ENCODE assay signal across 8 mouse cellular contexts in genomic region chrX:158921838-158922450, GRCm38 (mm10).
DNase-seq lines count a peak whose midpoint lies in the region; ATAC-seq and TF ChIP-seq lines count a peak whose summit lies in the region.

No protein-coding gene starts in this region.

- no peak overlapping the region for H3ac ChIP-seq in myocyte (ENCODE audit: control insufficient read depth, insufficient read length)

- no peak for TF ChIP-seq EP300 in stomach, postnatal 0 days (optimal IDR thresholded peaks at IDR 0.05)

- no peak overlapping the region for H3K27ac ChIP-seq in intestine, postnatal 0 days (ENCODE audit: low read depth, low read length)
- H3K27ac ChIP-seq in intestine, embryonic 16.5 days (ENCODE audit: low read length), result no peak overlapping the region
- no peak overlapping the region for H3K27ac ChIP-seq in limb, embryonic 13.5 days
- no peak overlapping the region for H3K27ac ChIP-seq in stomach, postnatal 0 days (replicated peaks)

- no peak for ATAC-seq in intestine, postnatal 0 days
- ATAC-seq in intestine, embryonic 16.5 days, result no peak
- no peak; the same call in 1 of the 2 replicates for ATAC-seq in limb, embryonic 13.5 days (ENCODE audit: low FRiP score, low read depth)
- no peak for ATAC-seq in stomach, postnatal 0 days (ENCODE audit: low FRiP score, low TSS enrichment)

- no peak for TF ChIP-seq POLR2A in myocyte (IDR thresholded peaks at IDR 0.05; ENCODE audit: insufficient read length, low read depth)

- peak; percentile 85 to 90 for DNase-seq in cerebellum, postnatal 36 days
- DNase-seq in gastrocnemius, adult 18-20 months (ENCODE audit: low spot score), result peak; percentile 66
- peak; percentile 67 for DNase-seq in kidney, adult 9 months
- DNase-seq in stomach, postnatal 0 days (ENCODE audit: low spot score), result peak; percentile 68

- no peak overlapping the region for H3K9ac ChIP-seq in intestine, postnatal 0 days (ENCODE audit: low read depth, low read length)
- no peak overlapping the region for H3K9ac ChIP-seq in intestine, embryonic 16.5 days (ENCODE audit: low read depth, low read length)
- no peak overlapping the region for H3K9ac ChIP-seq in limb, embryonic 13.5 days
- no peak overlapping the region for H3K9ac ChIP-seq in stomach, postnatal 0 days (ENCODE audit: low read length)

- H3K9me3 ChIP-seq in intestine, postnatal 0 days (ENCODE audit: control insufficient read depth), result no peaks in the 10 kb centered on the region
- no peaks in the 10 kb centered on the region for H3K9me3 ChIP-seq in intestine, embryonic 16.5 days (ENCODE audit: control insufficient read depth, low read length)
- H3K9me3 ChIP-seq in limb, embryonic 13.5 days, result no peaks in the 10 kb centered on the region
- H3K9me3 ChIP-seq in stomach, postnatal 0 days (ENCODE audit: control insufficient read depth, low read length), result no peaks in the 10 kb centered on the region

- 0 out of 2 replicates have a peak, but pooled peaks cover 13% of the 10 kb centered on the region for H3K27me3 ChIP-seq in intestine, postnatal 0 days (replicated peaks; ENCODE audit: control insufficient read depth, insufficient read depth, low read length)
- H3K27me3 ChIP-seq in intestine, embryonic 16.5 days (replicated peaks; ENCODE audit: control insufficient read depth, insufficient read depth, low read length), result no peaks in the 10 kb centered on the region; the same call in 1 of the 2 replicates
- H3K27me3 ChIP-seq in limb, embryonic 13.5 days, result peaks cover 26% of the 10 kb centered on the region
- H3K27me3 ChIP-seq in myocyte (ENCODE audit: control insufficient read depth, insufficient read depth, insufficient read length), result no peaks in the 10 kb centered on the region
- H3K27me3 ChIP-seq in stomach, postnatal 0 days (ENCODE audit: control insufficient read depth, insufficient read depth, low read length), result no peaks in the 10 kb centered on the region

- no peak overlapping the region for H3K4me3 ChIP-seq in intestine, postnatal 0 days (ENCODE audit: low read depth, low read length)
- H3K4me3 ChIP-seq in intestine, embryonic 16.5 days (ENCODE audit: low read length), result no peak overlapping the region
- H3K4me3 ChIP-seq in limb, embryonic 13.5 days, result no peak overlapping the region
- no peak overlapping the region for H3K4me3 ChIP-seq in myocyte
- no peak overlapping the region for H3K4me3 ChIP-seq in stomach, postnatal 0 days (ENCODE audit: low read depth, low read length)

- no peaks in the 10 kb centered on the region for H3K4me1 ChIP-seq in intestine, postnatal 0 days (replicated peaks; ENCODE audit: control insufficient read depth, insufficient read depth, low read length)
- peaks cover 3% of the 10 kb centered on the region; the same call in 1 of the 2 replicates for H3K4me1 ChIP-seq in intestine, embryonic 16.5 days (ENCODE audit: control insufficient read depth, insufficient read depth, low read length)
- H3K4me1 ChIP-seq in limb, embryonic 13.5 days, result no peaks in the 10 kb centered on the region
- H3K4me1 ChIP-seq in stomach, postnatal 0 days (replicated peaks; ENCODE audit: control insufficient read depth, insufficient read depth), result no peaks in the 10 kb centered on the region

- TF ChIP-seq CTCF in intestine, postnatal 0 days (IDR thresholded peaks at IDR 0.05; ENCODE audit: low read depth), result peak; percentile 69
- TF ChIP-seq CTCF in stomach, postnatal 0 days (IDR thresholded peaks at IDR 0.05; ENCODE audit: low read depth), result peak; percentile 72

- no peaks in the 10 kb centered on the region for H3K79me2 ChIP-seq in myocyte (ENCODE audit: control insufficient read depth, insufficient read depth)

- 34% methylated on average over 14 of the region's 14 CpGs for WGBS in intestine, postnatal 0 days
- 28% methylated on average over 14 of the region's 14 CpGs for WGBS in intestine, embryonic 16.5 days
- WGBS in limb, embryonic 13.5 days, result 28% methylated on average over 14 of the region's 14 CpGs
- 23% methylated on average over 14 of the region's 14 CpGs for WGBS in stomach, postnatal 0 days

- H3K36me3 ChIP-seq in intestine, postnatal 0 days (ENCODE audit: control insufficient read depth, insufficient read depth), result no peaks in the 10 kb centered on the region
- H3K36me3 ChIP-seq in intestine, embryonic 16.5 days (ENCODE audit: control insufficient read depth, insufficient read depth, low read length), result no peaks in the 10 kb centered on the region
- H3K36me3 ChIP-seq in limb, embryonic 13.5 days, result no peaks in the 10 kb centered on the region
- no peaks in the 10 kb centered on the region for H3K36me3 ChIP-seq in myocyte (ENCODE audit: control insufficient read depth, insufficient read depth)
- no peaks in the 10 kb centered on the region for H3K36me3 ChIP-seq in stomach, postnatal 0 days (ENCODE audit: control insufficient read depth, insufficient read depth, low read length)

- peak overlapping the region; percentile 3; the same call in 1 of the 2 replicates for H3K4me2 ChIP-seq in intestine, postnatal 0 days (replicated peaks; ENCODE audit: low read depth)
- no peak overlapping the region for H3K4me2 ChIP-seq in intestine, embryonic 16.5 days (ENCODE audit: low read depth, low read length)
- H3K4me2 ChIP-seq in limb, embryonic 13.5 days (replicated peaks), result peak overlapping the region; percentile 39
- peak overlapping the region; percentile 59 for H3K4me2 ChIP-seq in myocyte (ENCODE audit: low read depth)
- H3K4me2 ChIP-seq in stomach, postnatal 0 days (replicated peaks; ENCODE audit: low read depth), result 0 out of 2 replicates have a peak overlapping the region, but pooled peaks have one; percentile 11

TF ChIP-seq in myocyte, 11 proteins besides CTCF, POLR2A, EP300 and RAD21:
- TF ChIP-seq USF1 (IDR thresholded peaks at IDR 0.05; ENCODE audit: low read depth) (no peak), REST (IDR thresholded peaks at IDR 0.05; ENCODE audit: insufficient read depth, insufficient read length) (no peak), SRF (IDR thresholded peaks at IDR 0.05; ENCODE audit: control insufficient read depth, insufficient read length, low read depth) (no peak), CEBPB (IDR thresholded peaks at IDR 0.05; ENCODE audit: insufficient read depth, poor library complexity, severe bottlenecking) (no peak), POLR2AphosphoS2 (IDR thresholded peaks at IDR 0.05; ENCODE audit: insufficient read length, low read depth) (no peak), MAX (IDR thresholded peaks at IDR 0.05; ENCODE audit: low read depth) (no peak), E2F4 (IDR thresholded peaks at IDR 0.05; ENCODE audit: insufficient read depth) (no peak), MYOG (IDR thresholded peaks at IDR 0.05; ENCODE audit: control insufficient read depth in 1 of 3, insufficient read depth in 1 of 3, insufficient read length in 2 of 3, low read depth in 2 of 3) (no peak), MYOD1 (IDR thresholded peaks at IDR 0.05; ENCODE audit: control insufficient read depth in 1 of 3, insufficient read length in 2 of 3, low read depth in 2 of 3) (no peak), TCF12 (IDR thresholded peaks at IDR 0.05; ENCODE audit: insufficient read depth, poor library complexity, severe bottlenecking) (no peak), TCF3 (IDR thresholded peaks at IDR 0.05; ENCODE audit: insufficient read length, low read depth) (no peak)
